Mouse (Mus musculus) heart, adult 2 months (tissue): ENCODE results near the gene Blzf1.

ENCODE experiments used
- CTCF ChIP-seq: fragments of 200-600 bp; IDR thresholded peaks from 2 replicates; pipeline ENCODE4 v1.8.1; 2022; ENCODE audit warnings: antibody characterized with exemption, mild to moderate bottlenecking, moderate library complexity
- EP300 ChIP-seq: fragments of 200-500 bp; IDR thresholded peaks from 2 replicates; pipeline ENCODE4 v1.6.1; 2011; ENCODE audit warnings: low read depth, low read length, control low read depth; ENCODE audit not compliant: insufficient read depth
- POLR2A ChIP-seq: fragments of 200-500 bp; IDR thresholded peaks from 2 replicates; pipeline ENCODE4 v1.6.1; 2011; ENCODE audit warnings: mild to moderate bottlenecking, low read depth, low read length, control low read depth; ENCODE audit not compliant: insufficient read depth

GRCm38 (mm10) chr1:164247442-164247841 lies 59.8 kb downstream of the Blzf1 start:
- TF ChIP-seq POLR2A = no peak
- TF ChIP-seq CTCF = no peak
- TF ChIP-seq EP300 = no peak
